Mouse (Mus musculus): ENCODE measurements around the gene Cenpu.
A peak's percentile ranks its signal among the peaks of the same experiment; 100 is the strongest.
"Not testable (repeated sequence)": the region's sequence is repeated elsewhere in the genome, so short reads cannot be mapped to it uniquely, and the experiment has no call there.

Gene Cenpu

GRCm38 (mm10) chr8:46551029-46551428 lies 799 bp upstream of the Cenpu start:
- peak in 1 of 2 experiments; percentile 17 for DNase-seq

GRCm38 (mm10) chr8:46552441-46552765 lies 575 bp downstream of the Cenpu start:
- peak; percentile 48 to 65 for DNase-seq

GRCm38 (mm10) chr8:46559428-46559827 lies 7.6 kb downstream of the Cenpu start:
- peak; percentile 76 to 83 for DNase-seq

GRCm38 (mm10) chr8:46562333-46562732 lies 10.5 kb downstream of the Cenpu start:
- DNase-seq: no peak

GRCm38 (mm10) chr8:46566914-46567529 lies 15.2 kb downstream of the Cenpu start:
- DNase-seq: no peak

- DNase-seq: no peak
Measured at GRCm38 (mm10) chr8:46567946-46568345, 16.1 kb downstream of the Cenpu start.

- DNase-seq: no peak
Measured at GRCm38 (mm10) chr8:46568942-46569341, 17.1 kb downstream of the Cenpu start.

- no peak for DNase-seq
Measured at GRCm38 (mm10) chr8:46569659-46570441, 18.0 kb downstream of the Cenpu start.

- DNase-seq: no peak
Measured at GRCm38 (mm10) chr8:46570673-46571072, 18.8 kb downstream of the Cenpu start.

- DNase-seq: no peak
Measured at GRCm38 (mm10) chr8:46573446-46573845, 21.6 kb downstream of the Cenpu start.

- DNase-seq: no peak
Measured at GRCm38 (mm10) chr8:46573964-46574363, 22.1 kb downstream of the Cenpu start.

GRCm38 (mm10) chr8:46578794-46579193 lies 27.0 kb downstream of the Cenpu start:
- no peak for DNase-seq

GRCm38 (mm10) chr8:46584328-46584727 lies 32.5 kb downstream of the Cenpu start:
- DNase-seq: not testable (repeated sequence)

- DNase-seq: no peak
Measured at GRCm38 (mm10) chr8:46585576-46585975, 33.7 kb downstream of the Cenpu start.

- DNase-seq: no peak
Measured at GRCm38 (mm10) chr8:46587911-46588310, 36.1 kb downstream of the Cenpu start.

- no peak for DNase-seq
Measured at GRCm38 (mm10) chr8:46588663-46589062, 36.8 kb downstream of the Cenpu start.

GRCm38 (mm10) chr8:46593067-46593466 lies 41.2 kb downstream of the Cenpu start:
- peak; percentile 64 to 77 for DNase-seq

- DNase-seq: peak; percentile 88 to 89
Measured at GRCm38 (mm10) chr8:46593772-46594171, 41.9 kb downstream of the Cenpu start.

- DNase-seq: peak; percentile 19 to 32
Measured at GRCm38 (mm10) chr8:46595593-46595992, 43.8 kb downstream of the Cenpu start.

- DNase-seq: no peak
Measured at GRCm38 (mm10) chr8:46596530-46596929, 44.7 kb downstream of the Cenpu start.

GRCm38 (mm10) chr8:46597411-46597810 lies 45.6 kb downstream of the Cenpu start:
- DNase-seq: no peak

GRCm38 (mm10) chr8:46598114-46598513 lies 46.3 kb downstream of the Cenpu start:
- DNase-seq: no peak

GRCm38 (mm10) chr8:46598753-46599152 lies 46.9 kb downstream of the Cenpu start:
- no peak for DNase-seq

GRCm38 (mm10) chr8:46599314-46599904 lies 47.6 kb downstream of the Cenpu start:
- no peak for DNase-seq

Data from cerebellum, postnatal 14 days (tissue).